Mouse (Mus musculus) limb, embryonic 14.5 days (tissue): ENCODE results near the gene Wars2. TPM values are rescaled to one million over a fixed set of nuclear protein-coding genes. Genes with fewer than 3 reads are reported as not detected.
A peak's percentile ranks its signal among the peaks of the same experiment; 100 is the strongest.

ENCODE experiments used
- ATAC-seq: fragments of 200-750 bp; cut with Nextera tagmentation; 2 replicates; pipeline ENCODE4 v1.8.0; 2017; ENCODE audit warnings: low read depth, moderate number of reproducible peaks, moderate TSS enrichment; ENCODE audit not compliant: low FRiP score
- DNase-seq: peaks from one replicate; pipeline ENCODE4 v3.0.0-alpha.2; 2015; ENCODE audit warnings: low spot score
- H3K27ac ChIP-seq: fragments of 300-500 bp; sonication (generic); replicated peaks from 2 replicates; pipeline ENCODE4 v1.5.1; 2014; ENCODE audit warnings: low read depth, mild to moderate bottlenecking, low read length, moderate library complexity, mixed read lengths
- H3K27me3 ChIP-seq: fragments of 300-500 bp; sonication (generic); 2 replicates; pipeline ENCODE4 v1.6.1; 2014; ENCODE audit warnings: low read length, mixed read lengths; ENCODE audit not compliant: control insufficient read depth, insufficient read depth
- H3K36me3 ChIP-seq: fragments of 300-500 bp; sonication (generic); 2 replicates; pipeline ENCODE4 v1.6.1; 2014; ENCODE audit warnings: mild to moderate bottlenecking, low read length, moderate library complexity, mixed read lengths; ENCODE audit not compliant: control insufficient read depth, insufficient read depth
- H3K4me1 ChIP-seq: fragments of 300-500 bp; sonication (generic); 2 replicates; pipeline ENCODE4 v1.6.1; 2014; ENCODE audit warnings: antibody characterized with exemption, low read length, mixed read lengths; ENCODE audit not compliant: control insufficient read depth, insufficient read depth
- H3K4me2 ChIP-seq: fragments of 300-500 bp; sonication (generic); replicated peaks from 2 replicates; pipeline ENCODE4 v1.6.1; 2014; ENCODE audit warnings: low read depth, mild to moderate bottlenecking, low read length, moderate library complexity; ENCODE audit not compliant: severe bottlenecking
- H3K4me3 ChIP-seq: fragments of 300-500 bp; sonication (generic); replicated peaks from 2 replicates; pipeline ENCODE4 v1.5.1; 2014; ENCODE audit warnings: low read length
- H3K9ac ChIP-seq: fragments of 300-500 bp; sonication (generic); 2 replicates; pipeline ENCODE4 v1.6.1; 2014; ENCODE audit warnings: mild to moderate bottlenecking, low read depth, low read length, moderate library complexity; ENCODE audit not compliant: severe bottlenecking
- H3K9me3 ChIP-seq: fragments of 300-500 bp; sonication (generic); 2 replicates; pipeline ENCODE4 v1.6.1; 2016; ENCODE audit warnings: low read length; ENCODE audit not compliant: control insufficient read depth
- POLR2A ChIP-seq: fragments of 200-500 bp; IDR thresholded peaks from 2 replicates; pipeline ENCODE4 v1.8.0; 2012; ENCODE audit warnings: inconsistent platforms, mild to moderate bottlenecking, moderate library complexity, borderline replicate concordance; ENCODE audit not compliant: insufficient read depth, insufficient read length; ENCODE audit errors: extremely low read depth
- WGBS: fragments of 180-500 bp; shearing (Covaris S2); extraction: QIAGEN DNeasy Blood & Tissue Kit; methylation state at CpG from one replicate; pipeline ENCODE4 v1.1.7; 2014; 5-methylcytosine and 5-hydroxymethylcytosine counted together
- polyA plus RNA-seq, 2 experiments: library from polyadenylated mRNA; depleted of rRNA in 1 of 2; stranded (reverse) in 1 of 2; unstranded in 1 of 2; fragments of >200 nt; fragmentation: Nextera tagmentation in 1 of 2; extraction: Ambion mirVana in 1 of 2; gene quantifications; 2 replicates each; pipeline versions ENCODE4 v1.2.1 to v1.2.3; 2012 to 2014

The Wars2 gene
- polyA plus RNA-seq, 2 experiments: 8.7 to 10.9 TPM

- 61% methylated on average over 4 of the region's 4 CpGs for WGBS
- no peak for ATAC-seq
- no peak overlapping the region for H3K4me3 ChIP-seq
These were observed 26.9 kb downstream of the Wars2 start for GRCm38 (mm10) chr3:99167734-99168133.

GRCm38 (mm10) chr3:99173178-99173577 is 32.3 kb downstream of the Wars2 start:
- H3K4me3 ChIP-seq: no peak overlapping the region
- no peak for TF ChIP-seq POLR2A
- H3K36me3 ChIP-seq: no peaks in the 10 kb centered on the region
- no peak for ATAC-seq
- no peak overlapping the region for H3K4me2 ChIP-seq
- peaks cover 8% of the 10 kb centered on the region; the same call in 1 of the 2 replicates for H3K4me1 ChIP-seq
- 45% methylated on average over 5 of the region's 5 CpGs for WGBS
- no peaks in the 10 kb centered on the region for H3K27me3 ChIP-seq
- no peak overlapping the region for H3K27ac ChIP-seq
- no peak overlapping the region for H3K9ac ChIP-seq
- DNase-seq: no peak
- no peaks in the 10 kb centered on the region for H3K9me3 ChIP-seq

More at GRCm38 (mm10) chr3:99167734-99168133, 26.9 kb downstream of the Wars2 start:
- Histone ChIP-seq H3K9ac (no peak overlapping the region), H3K4me1 (no peaks in the 10 kb centered on the region), H3K4me2 (no peak overlapping the region), H3K36me3 (no peaks in the 10 kb centered on the region), H3K9me3 (no peaks in the 10 kb centered on the region), H3K27ac (no peak overlapping the region), H3K27me3 (no peaks in the 10 kb centered on the region)
- TF ChIP-seq POLR2A: no peak
- no peak for DNase-seq

GRCm38 (mm10) chr3:99174658-99175304 is 33.9 kb downstream of the Wars2 start:
- Histone ChIP-seq H3K36me3 (no peaks in the 10 kb centered on the region), H3K27me3 (no peaks in the 10 kb centered on the region), H3K4me3 (no peak overlapping the region), H3K4me2 (no peak overlapping the region), H3K9ac (no peak overlapping the region), H3K9me3 (no peaks in the 10 kb centered on the region), H3K4me1 (peaks cover 10% of the 10 kb centered on the region; the same call in 1 of the 2 replicates), H3K27ac (no peak overlapping the region)
- TF ChIP-seq POLR2A: no peak
- ATAC-seq (no peak), DNase-seq (no peak)
- 21% methylated on average over 9 of the region's 9 CpGs for WGBS

GRCm38 (mm10) chr3:99183355-99184016 is 42.6 kb downstream of the Wars2 start:
- Histone ChIP-seq H3K9ac (no peak overlapping the region), H3K27ac (peak overlapping the region; percentile 67), H3K4me1 (peaks cover 13% of the 10 kb centered on the region; the same call in 1 of the 2 replicates), H3K27me3 (no peaks in the 10 kb centered on the region), H3K9me3 (no peaks in the 10 kb centered on the region), H3K4me2 (no peak overlapping the region), H3K36me3 (no peaks in the 10 kb centered on the region), H3K4me3 (no peak overlapping the region)
- WGBS: 49% methylated on average over 17 of the region's 17 CpGs
- DNase-seq: peak; percentile 18
- TF ChIP-seq POLR2A: no peak
- ATAC-seq: peak; percentile 47; the same call in 1 of the 2 replicates

GRCm38 (mm10) chr3:99184373-99184772 is 43.5 kb downstream of the Wars2 start:
- ATAC-seq (no peak), DNase-seq (peak; percentile 9)
- H3K27ac ChIP-seq: no peak overlapping the region
- no peak overlapping the region for H3K4me2 ChIP-seq
- no peaks in the 10 kb centered on the region for H3K9me3 ChIP-seq
- H3K4me3 ChIP-seq: no peak overlapping the region
- no peaks in the 10 kb centered on the region for H3K27me3 ChIP-seq
- TF ChIP-seq POLR2A: no peak
- WGBS: 49% methylated on average over 1 of the region's 1 CpGs
- H3K36me3 ChIP-seq: no peaks in the 10 kb centered on the region
- H3K9ac ChIP-seq: no peak overlapping the region
- peaks cover 10% of the 10 kb centered on the region; the same call in 1 of the 2 replicates for H3K4me1 ChIP-seq
